Comparison of ENCODE assay signal across 11 mouse cellular contexts in the genomic region with DNA sequence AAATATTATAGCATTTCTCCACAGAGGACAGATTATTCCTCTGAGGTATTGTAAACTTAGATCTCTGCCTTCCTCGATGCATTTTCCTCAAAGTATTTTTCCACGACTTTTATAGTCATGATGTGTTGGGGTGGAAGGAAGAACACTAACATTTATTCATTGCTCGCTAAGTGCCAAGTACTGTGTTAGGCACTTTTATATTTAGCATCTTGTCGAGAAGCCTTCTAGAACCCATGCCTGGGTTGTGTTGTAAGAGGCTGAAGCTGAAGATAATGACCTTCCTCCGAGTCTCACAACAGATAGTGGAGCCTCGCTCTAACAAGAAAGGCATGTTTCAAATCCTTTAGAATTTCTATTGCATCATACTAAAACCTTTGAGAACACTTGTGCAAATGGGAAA.
"Had no signal": no experiment of that assay in that cellular context is flagged by ENCODE, and none has a peak within 500 bp of the region (broad histone marks: within the 10 kb centered on the region; RNA-seq: fewer than 3 reads in every experiment).

No protein-coding gene starts in this region.

- H3K27ac ChIP-seq: limb, embryonic 15.5 days; liver, embryonic 12.5 days; midbrain, embryonic 10.5 days had no signal

- H3K9ac ChIP-seq: limb, embryonic 15.5 days; liver, embryonic 12.5 days; lung, embryonic 14.5 days had no signal

- H3K36me3 ChIP-seq: limb, embryonic 15.5 days; liver, embryonic 12.5 days; midbrain, embryonic 10.5 days had no signal

- DNase-seq: kidney, adult 8-10 months; kidney, postnatal 36 days; layer of hippocampus, adult 9-11 months; layer of hippocampus, postnatal 36 days; lung, embryonic 14.5 days; right cerebral cortex, postnatal 14 days; thymus, postnatal 4 days had no signal

- H3K4me3 ChIP-seq: limb, embryonic 15.5 days; liver, embryonic 12.5 days; midbrain, embryonic 10.5 days had no signal

- ATAC-seq: liver, embryonic 12.5 days; midbrain, embryonic 16.5 days had no signal

- H3K27me3 ChIP-seq: limb, embryonic 15.5 days; liver, embryonic 12.5 days had no signal

- H3K4me1 ChIP-seq: limb, embryonic 15.5 days; midbrain, embryonic 10.5 days had no signal

- H3K9me3 ChIP-seq: limb, embryonic 15.5 days; liver, embryonic 12.5 days; midbrain, embryonic 10.5 days had no signal

- H3K4me2 ChIP-seq: limb, embryonic 15.5 days; liver, embryonic 12.5 days; lung, embryonic 14.5 days had no signal
